Mouse (Mus musculus): Measurements from ENCODE around the gene Retn. TPM values are rescaled to one million over a fixed set of nuclear protein-coding genes. Genes with fewer than 3 reads are reported as not detected.

Gene Retn
- polyA plus RNA-seq, 1 experiment: 0.94 TPM

DNA sequence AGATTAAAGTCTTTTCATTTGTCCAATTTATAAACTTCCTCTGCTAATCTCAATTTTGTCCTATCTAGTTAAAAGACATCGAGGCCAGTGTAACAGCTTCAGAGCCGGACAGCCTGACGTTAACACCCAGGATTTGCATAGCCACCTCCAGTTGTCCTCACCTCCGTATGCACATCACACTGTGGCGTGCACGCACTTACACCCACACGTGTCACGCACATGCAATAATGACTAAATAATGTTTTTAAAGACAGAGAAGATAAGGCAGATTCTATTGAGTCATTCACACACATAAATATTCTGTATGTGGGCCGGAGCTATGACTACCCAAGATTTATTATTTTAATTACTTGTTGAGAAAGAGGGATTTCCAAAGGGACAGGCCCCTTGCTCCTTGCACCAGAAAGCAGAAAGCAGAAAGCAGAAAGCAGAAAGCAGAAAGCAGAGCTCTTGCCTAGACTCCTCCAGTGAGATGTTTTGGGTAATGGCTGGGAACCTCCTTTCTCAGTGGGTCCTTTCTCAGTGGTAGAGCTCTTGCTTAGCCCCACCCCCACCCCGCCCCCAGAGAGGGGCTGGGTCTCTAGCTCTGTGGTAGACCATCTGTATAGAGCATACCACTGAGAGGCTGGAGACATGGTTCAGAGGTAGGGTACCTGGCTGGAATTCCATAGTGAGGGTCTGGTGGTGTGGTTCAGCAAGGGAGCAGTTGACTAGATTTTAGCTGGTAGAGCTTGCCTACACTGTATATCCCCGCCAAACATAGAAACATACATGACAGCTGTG, 653 bp upstream of the Retn start:
- no peak overlapping the region for H3K27ac ChIP-seq (ENCODE audit: insufficient read depth, low read length)
- TF ChIP-seq CTCF (IDR thresholded peaks at IDR 0.05; ENCODE audit: low read depth, low read length) (no peak), EP300 (IDR thresholded peaks at IDR 0.05; ENCODE audit: insufficient read depth, low read depth, low read length) (no peak), POLR2A (IDR thresholded peaks at IDR 0.05; ENCODE audit: insufficient read depth, low read length) (no peak)

GRCm38 (mm10) chr8:3656725-3657381, 1.3 kb downstream of the Retn start:
- no peak overlapping the region for H3K4me3 ChIP-seq (ENCODE audit: low read depth, low read length)
- no peaks in the 10 kb centered on the region for H3K36me3 ChIP-seq (ENCODE audit: control insufficient read depth, insufficient read depth, low read length, poor library complexity, severe bottlenecking)
- H3K27me3 ChIP-seq (ENCODE audit: control insufficient read depth, insufficient read depth, low read length, poor library complexity, severe bottlenecking): no peaks in the 10 kb centered on the region
- no peak for TF ChIP-seq POLR2A (IDR thresholded peaks at IDR 0.05; ENCODE audit: insufficient read depth, low read length)
- no peak for TF ChIP-seq CTCF (IDR thresholded peaks at IDR 0.05; ENCODE audit: low read depth, low read length)
- no peak for TF ChIP-seq EP300 (IDR thresholded peaks at IDR 0.05; ENCODE audit: insufficient read depth, low read depth, low read length)
- peaks cover 2% of the 10 kb centered on the region for H3K4me1 ChIP-seq (ENCODE audit: control insufficient read depth, insufficient read depth, low read length)
- no peaks in the 10 kb centered on the region for H3K9me3 ChIP-seq (replicated peaks; ENCODE audit: control insufficient read depth, insufficient read depth, low read length, poor library complexity, severe bottlenecking)
- H3K9ac ChIP-seq (ENCODE audit: low read depth, poor library complexity, severe bottlenecking): no peak overlapping the region
- H3K27ac ChIP-seq (ENCODE audit: insufficient read depth, low read length): no peak overlapping the region

More for the DNA sequence above, 653 bp upstream of the Retn start:
- no peaks in the 10 kb centered on the region for H3K27me3 ChIP-seq (ENCODE audit: control insufficient read depth, insufficient read depth, low read length, poor library complexity, severe bottlenecking)
- H3K4me1 ChIP-seq (ENCODE audit: control insufficient read depth, insufficient read depth, low read length): peaks cover 2% of the 10 kb centered on the region
- no peaks in the 10 kb centered on the region for H3K36me3 ChIP-seq (ENCODE audit: control insufficient read depth, insufficient read depth, low read length, poor library complexity, severe bottlenecking)
- H3K9me3 ChIP-seq (replicated peaks; ENCODE audit: control insufficient read depth, insufficient read depth, low read length, poor library complexity, severe bottlenecking): no peaks in the 10 kb centered on the region
- no peak overlapping the region for H3K4me3 ChIP-seq (ENCODE audit: low read depth, low read length)
- no peak overlapping the region for H3K9ac ChIP-seq (ENCODE audit: low read depth, poor library complexity, severe bottlenecking)

GRCm38 (mm10) chr8:3660889-3661288, 5.3 kb downstream of the Retn start:
- no peak for TF ChIP-seq CTCF (IDR thresholded peaks at IDR 0.05; ENCODE audit: low read depth, low read length)
- TF ChIP-seq POLR2A (IDR thresholded peaks at IDR 0.05; ENCODE audit: insufficient read depth, low read length): no peak
- no peak for TF ChIP-seq EP300 (IDR thresholded peaks at IDR 0.05; ENCODE audit: insufficient read depth, low read depth, low read length)
- H3K27me3 ChIP-seq (ENCODE audit: control insufficient read depth, insufficient read depth, low read length, poor library complexity, severe bottlenecking): no peaks in the 10 kb centered on the region
- H3K36me3 ChIP-seq (ENCODE audit: control insufficient read depth, insufficient read depth, low read length, poor library complexity, severe bottlenecking): no peaks in the 10 kb centered on the region
- H3K9ac ChIP-seq (ENCODE audit: low read depth, poor library complexity, severe bottlenecking): no peak overlapping the region
- no peak overlapping the region for H3K4me3 ChIP-seq (ENCODE audit: low read depth, low read length)
- no peak overlapping the region for H3K27ac ChIP-seq (ENCODE audit: insufficient read depth, low read length)
- H3K9me3 ChIP-seq (replicated peaks; ENCODE audit: control insufficient read depth, insufficient read depth, low read length, poor library complexity, severe bottlenecking): no peaks in the 10 kb centered on the region
- no peaks in the 10 kb centered on the region for H3K4me1 ChIP-seq (ENCODE audit: control insufficient read depth, insufficient read depth, low read length)

- Histone ChIP-seq H3K27ac (ENCODE audit: insufficient read depth, low read length) (no peak overlapping the region), H3K9me3 (replicated peaks; ENCODE audit: control insufficient read depth, insufficient read depth, low read length, poor library complexity, severe bottlenecking) (no peaks in the 10 kb centered on the region), H3K4me1 (ENCODE audit: control insufficient read depth, insufficient read depth, low read length) (no peaks in the 10 kb centered on the region), H3K4me3 (ENCODE audit: low read depth, low read length) (no peak overlapping the region), H3K36me3 (ENCODE audit: control insufficient read depth, insufficient read depth, low read length, poor library complexity, severe bottlenecking) (no peaks in the 10 kb centered on the region), H3K9ac (ENCODE audit: low read depth, poor library complexity, severe bottlenecking) (no peak overlapping the region), H3K27me3 (ENCODE audit: control insufficient read depth, insufficient read depth, low read length, poor library complexity, severe bottlenecking) (no peaks in the 10 kb centered on the region)
- TF ChIP-seq CTCF (IDR thresholded peaks at IDR 0.05; ENCODE audit: low read depth, low read length) (no peak), EP300 (IDR thresholded peaks at IDR 0.05; ENCODE audit: insufficient read depth, low read depth, low read length) (no peak), POLR2A (IDR thresholded peaks at IDR 0.05; ENCODE audit: insufficient read depth, low read length) (no peak)
These were observed 8.8 kb downstream of the Retn start for GRCm38 (mm10) chr8:3664405-3664804.

GRCm38 (mm10) chr8:3665507-3665906, 9.9 kb downstream of the Retn start, which contains the start of gene Mcemp1:
TSS of gene Mcemp1 (plus strand) at chr8:3665754.
- no peaks in the 10 kb centered on the region for H3K36me3 ChIP-seq (ENCODE audit: control insufficient read depth, insufficient read depth, low read length, poor library complexity, severe bottlenecking)
- TF ChIP-seq POLR2A (IDR thresholded peaks at IDR 0.05; ENCODE audit: insufficient read depth, low read length) (no peak), CTCF (IDR thresholded peaks at IDR 0.05; ENCODE audit: low read depth, low read length) (no peak), EP300 (IDR thresholded peaks at IDR 0.05; ENCODE audit: insufficient read depth, low read depth, low read length) (no peak)
- H3K4me3 ChIP-seq (ENCODE audit: low read depth, low read length): no peak within 1 kb of the TSS

DNA sequence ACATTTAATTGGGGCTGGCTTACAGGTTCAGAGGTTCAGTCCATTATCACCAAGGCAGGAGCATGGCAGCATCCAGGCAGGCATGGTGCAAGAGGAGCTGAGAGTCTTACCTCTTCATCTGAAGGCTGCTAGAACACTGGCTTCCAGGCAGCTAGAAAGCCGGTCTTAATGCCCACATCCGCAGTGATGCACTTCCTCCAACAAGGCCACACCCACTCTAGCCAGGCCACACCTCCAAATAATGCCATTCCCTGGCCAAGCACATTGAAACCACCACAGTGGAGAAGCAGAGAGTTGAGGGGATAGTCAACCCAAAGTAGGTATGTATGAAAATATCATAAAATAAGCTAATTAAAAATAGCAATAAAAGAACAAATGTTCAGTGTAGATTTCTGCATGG, 14.8 kb downstream of the Retn start:
- Histone ChIP-seq H3K9me3 (replicated peaks; ENCODE audit: control insufficient read depth, insufficient read depth, low read length, poor library complexity, severe bottlenecking) (no peaks in the 10 kb centered on the region), H3K4me1 (ENCODE audit: control insufficient read depth, insufficient read depth, low read length) (no peaks in the 10 kb centered on the region)
- no peak for TF ChIP-seq EP300 (IDR thresholded peaks at IDR 0.05; ENCODE audit: insufficient read depth, low read depth, low read length)
- TF ChIP-seq POLR2A (IDR thresholded peaks at IDR 0.05; ENCODE audit: insufficient read depth, low read length): no peak
- no peak for TF ChIP-seq CTCF (IDR thresholded peaks at IDR 0.05; ENCODE audit: low read depth, low read length)

More at GRCm38 (mm10) chr8:3665507-3665906, 9.9 kb downstream of the Retn start, which contains the start of gene Mcemp1:
- H3K27me3 ChIP-seq (ENCODE audit: control insufficient read depth, insufficient read depth, low read length, poor library complexity, severe bottlenecking): no peaks in the 10 kb centered on the region
- no peaks in the 10 kb centered on the region for H3K9me3 ChIP-seq (replicated peaks; ENCODE audit: control insufficient read depth, insufficient read depth, low read length, poor library complexity, severe bottlenecking)
- no peaks in the 10 kb centered on the region for H3K4me1 ChIP-seq (ENCODE audit: control insufficient read depth, insufficient read depth, low read length)
- no peak within 1 kb of the TSS for H3K9ac ChIP-seq (ENCODE audit: low read depth, poor library complexity, severe bottlenecking)
- no peak within 1 kb of the TSS for H3K27ac ChIP-seq (ENCODE audit: insufficient read depth, low read length)

More for the DNA sequence above, 14.8 kb downstream of the Retn start:
- Histone ChIP-seq H3K9ac (ENCODE audit: low read depth, poor library complexity, severe bottlenecking) (no peak overlapping the region), H3K4me3 (ENCODE audit: low read depth, low read length) (no peak overlapping the region), H3K27me3 (ENCODE audit: control insufficient read depth, insufficient read depth, low read length, poor library complexity, severe bottlenecking) (no peaks in the 10 kb centered on the region), H3K27ac (ENCODE audit: insufficient read depth, low read length) (no peak overlapping the region), H3K36me3 (ENCODE audit: control insufficient read depth, insufficient read depth, low read length, poor library complexity, severe bottlenecking) (no peaks in the 10 kb centered on the region)
